Mouse (Mus musculus): ENCODE measurements around the gene Rph3a.
"Not testable (repeated sequence)": the region's sequence is repeated elsewhere in the genome, so short reads cannot be mapped to it uniquely, and the experiment has no call there.

Gene Rph3a

GRCm38 (mm10) chr5:120971326-120971725, 38.6 kb downstream of the Rph3a start:
- no peak for DNase-seq

- DNase-seq = no peak
Observed at GRCm38 (mm10) chr5:120969703-120970102, 40.2 kb downstream of the Rph3a start.

DNA sequence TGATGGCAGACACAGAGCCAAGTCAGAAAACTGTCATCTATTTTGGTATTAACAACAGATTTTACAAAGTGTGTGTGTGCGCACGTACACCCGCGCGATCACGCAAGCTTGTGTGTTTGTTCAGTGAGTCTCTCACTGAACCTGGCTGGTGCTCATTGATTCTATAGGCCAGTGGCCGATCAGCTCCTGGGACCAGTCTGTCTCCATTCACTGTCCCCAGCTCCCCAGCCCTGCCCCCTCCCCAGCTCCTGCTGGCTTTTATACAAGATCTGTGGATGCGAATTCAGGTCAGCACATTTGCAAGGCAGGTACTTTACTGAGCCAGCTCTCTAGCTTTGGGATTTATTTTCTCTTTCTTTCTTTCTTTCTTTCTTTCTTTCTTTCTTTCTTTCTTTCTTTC, 41.1 kb downstream of the Rph3a start:
- no peak for DNase-seq

- no peak for DNase-seq
Observed at GRCm38 (mm10) chr5:120968134-120968532, 41.8 kb downstream of the Rph3a start.

GRCm38 (mm10) chr5:120967355-120968133, 42.3 kb downstream of the Rph3a start:
- no peak for DNase-seq

GRCm38 (mm10) chr5:120966894-120967293, 43.0 kb downstream of the Rph3a start:
- no peak for DNase-seq

GRCm38 (mm10) chr5:120966156-120966555, 43.7 kb downstream of the Rph3a start:
- no peak for DNase-seq

DNA sequence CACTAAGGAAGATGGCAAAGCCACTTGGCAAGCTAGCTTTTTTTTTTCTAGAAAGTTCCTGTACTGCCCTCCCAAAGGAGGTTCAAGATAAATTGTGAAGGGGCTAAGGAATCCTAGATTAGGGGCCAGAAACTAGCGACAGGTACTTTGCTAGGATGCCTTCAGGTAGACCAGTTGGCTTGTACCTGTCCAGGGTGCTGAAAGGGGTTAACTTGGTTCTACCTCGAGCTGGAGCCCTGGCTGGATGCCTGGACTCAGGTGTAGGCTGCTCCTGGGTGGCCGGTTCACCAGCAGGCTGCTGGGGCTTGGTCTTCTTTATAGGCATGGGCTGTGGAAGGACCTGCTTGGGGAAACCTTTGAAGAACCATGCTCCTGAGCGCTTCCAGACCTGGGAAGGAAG, 48.9 kb downstream of the Rph3a start:
- no peak for DNase-seq

GRCm38 (mm10) chr5:120953974-120954373, 55.9 kb downstream of the Rph3a start:
- no peak for DNase-seq

- DNase-seq = no peak
Observed at GRCm38 (mm10) chr5:120952242-120952770, 57.6 kb downstream of the Rph3a start.

DNA sequence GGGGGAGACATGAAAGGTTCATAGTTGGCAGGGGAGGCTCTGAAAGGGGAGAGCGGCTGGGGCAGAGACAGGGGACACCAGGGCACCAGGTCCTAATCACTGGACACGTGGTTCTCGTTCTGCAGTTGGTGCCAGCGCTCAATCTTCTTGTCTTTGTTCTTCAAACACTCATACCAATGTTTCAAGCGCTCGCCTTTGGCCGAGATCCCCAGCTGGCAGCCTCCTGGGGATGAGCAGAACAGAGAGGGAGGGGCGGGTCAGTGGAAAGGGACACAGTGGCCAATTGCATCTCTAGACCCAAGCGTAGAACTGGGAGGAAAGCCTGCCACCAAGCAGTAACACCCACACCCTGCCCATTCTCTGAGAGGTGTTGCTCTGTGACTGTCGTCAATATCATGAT, 67.8 kb downstream of the Rph3a start:
- no peak for DNase-seq

GRCm38 (mm10) chr5:120938586-120938985, 71.3 kb downstream of the Rph3a start:
- DNase-seq = no peak

GRCm38 (mm10) chr5:120937841-120938240, 72.1 kb downstream of the Rph3a start:
- no peak for DNase-seq

DNA sequence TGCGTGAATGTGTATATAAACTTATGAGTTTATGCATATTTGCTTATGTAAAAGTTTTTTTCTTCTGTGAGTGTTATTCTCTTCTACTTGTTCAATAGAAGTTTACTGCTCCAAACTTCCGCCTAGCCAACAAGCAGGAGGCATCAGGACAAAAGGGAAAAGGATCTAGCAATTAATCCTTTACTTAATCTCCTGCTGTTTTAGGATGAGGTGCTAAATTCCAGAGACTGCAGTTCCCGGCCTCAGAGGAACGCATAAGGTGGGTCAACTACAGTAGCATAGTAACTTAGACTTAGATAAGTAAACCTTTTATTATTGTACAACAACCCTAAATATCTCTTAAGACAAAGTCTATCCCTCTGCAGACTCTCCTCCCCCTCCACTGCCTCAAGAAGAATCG, 75.9 kb downstream of the Rph3a start:
- no peak for DNase-seq

DNA sequence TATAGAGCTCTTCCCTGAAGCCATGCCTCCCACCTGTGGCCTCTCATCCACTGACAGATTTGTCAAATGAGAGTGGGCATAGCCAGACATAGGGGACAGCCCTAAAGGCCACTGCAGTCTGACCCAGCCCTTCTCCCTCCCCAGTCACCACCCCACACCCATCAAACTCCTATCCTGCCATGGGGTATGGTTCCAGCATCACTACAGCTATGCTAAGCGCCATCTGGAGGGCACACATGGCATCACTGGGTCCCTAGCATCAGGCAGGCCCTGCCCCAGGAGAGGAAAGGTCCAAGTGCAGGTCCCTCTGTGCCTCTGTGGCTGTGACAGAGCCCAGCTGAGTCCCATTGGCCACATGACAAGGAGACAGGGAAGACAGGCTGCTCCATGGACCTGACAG, 82.9 kb downstream of the Rph3a start:
- no peak for DNase-seq

DNA sequence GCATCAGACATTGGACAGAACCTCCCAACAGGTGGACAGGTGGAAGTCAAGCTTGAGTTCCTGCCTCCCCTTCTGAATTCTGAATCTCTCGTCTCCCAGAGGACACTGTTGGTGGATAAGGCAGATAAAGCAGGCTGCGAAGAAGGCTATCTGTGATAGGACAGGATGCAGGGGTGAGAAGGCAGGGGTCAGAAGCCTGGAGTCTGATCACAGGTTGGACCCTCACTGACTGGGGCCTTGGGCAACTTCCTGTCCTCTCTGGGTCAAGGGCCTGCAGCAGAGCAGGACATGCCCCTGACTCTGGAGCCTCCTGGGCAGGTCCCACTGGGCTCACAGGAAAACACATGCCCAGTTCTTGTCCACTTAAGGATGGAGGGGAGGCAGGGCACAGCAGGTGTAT, 83.6 kb downstream of the Rph3a start:
- DNase-seq = not testable (repeated sequence)

GRCm38 (mm10) chr5:120924520-120924919, 85.4 kb downstream of the Rph3a start:
- not testable (repeated sequence) for DNase-seq

- no peak for DNase-seq
Observed at GRCm38 (mm10) chr5:120923969-120924368, 85.9 kb downstream of the Rph3a start.

- DNase-seq = no peak
Observed at GRCm38 (mm10) chr5:120920296-120920695, 89.6 kb downstream of the Rph3a start.

DNA sequence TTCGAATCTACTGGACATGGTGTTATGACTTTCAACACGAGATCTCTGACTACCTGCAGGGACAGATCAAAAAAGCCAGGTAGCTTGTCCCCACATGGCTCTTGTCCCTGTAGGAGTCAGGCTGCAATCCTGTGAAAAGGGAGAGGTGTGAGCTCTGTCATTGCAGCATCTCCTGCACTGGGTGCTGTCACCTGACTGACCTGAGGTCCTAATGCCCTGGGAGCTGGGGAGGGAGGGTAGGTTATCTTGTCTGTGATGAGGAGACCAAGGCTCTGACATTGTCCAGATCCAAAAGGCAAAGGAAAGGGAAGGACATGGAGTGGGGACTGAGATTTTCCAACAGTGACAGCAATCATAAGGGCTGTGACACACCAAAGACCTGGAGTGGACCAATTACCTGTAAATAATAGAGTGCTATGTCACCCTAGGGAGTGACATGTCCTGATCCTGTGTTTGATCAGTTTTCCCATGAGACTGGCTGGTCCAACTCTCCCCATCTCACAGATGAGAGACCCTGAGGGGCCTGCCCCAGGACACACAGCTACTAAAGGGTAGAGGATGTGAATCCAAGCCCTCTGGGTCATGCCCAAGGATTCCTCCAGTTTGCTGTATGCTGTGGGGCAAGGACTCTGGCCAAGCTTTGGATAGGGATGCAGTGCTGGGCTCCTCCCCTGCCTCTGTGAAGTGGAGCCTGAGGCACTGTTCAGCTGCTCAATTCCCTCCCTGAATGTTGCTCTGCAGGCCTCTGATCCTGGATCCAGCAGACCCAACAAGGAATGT, 90.5 kb downstream of the Rph3a start:
- DNase-seq = not testable (repeated sequence)

DNA sequence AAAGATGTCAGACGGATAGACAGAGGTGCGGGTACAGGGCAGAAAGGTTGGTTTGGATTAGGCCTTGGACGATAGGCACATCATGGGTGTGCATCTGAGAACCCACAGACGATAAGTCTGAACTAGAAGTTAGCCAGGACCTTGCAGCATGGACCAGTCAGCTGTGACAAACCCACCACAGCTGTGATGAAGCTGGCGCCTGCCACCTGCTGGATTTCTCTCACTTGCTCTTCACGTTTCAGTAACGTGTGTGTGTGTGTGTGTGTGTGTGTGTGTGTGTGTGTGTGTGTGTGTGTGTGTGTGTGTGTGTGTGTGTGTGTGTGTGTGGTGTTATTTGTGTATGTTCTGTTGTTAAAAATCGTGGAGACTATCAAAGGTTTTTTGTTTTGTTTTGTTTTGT, 95.7 kb downstream of the Rph3a start, which contains the start of gene Oas1d:
Gene Oas1d (plus strand): TSS at position 333 of the 400 bp plus-strand sequence.
- DNase-seq = not testable (repeated sequence)

DNA sequence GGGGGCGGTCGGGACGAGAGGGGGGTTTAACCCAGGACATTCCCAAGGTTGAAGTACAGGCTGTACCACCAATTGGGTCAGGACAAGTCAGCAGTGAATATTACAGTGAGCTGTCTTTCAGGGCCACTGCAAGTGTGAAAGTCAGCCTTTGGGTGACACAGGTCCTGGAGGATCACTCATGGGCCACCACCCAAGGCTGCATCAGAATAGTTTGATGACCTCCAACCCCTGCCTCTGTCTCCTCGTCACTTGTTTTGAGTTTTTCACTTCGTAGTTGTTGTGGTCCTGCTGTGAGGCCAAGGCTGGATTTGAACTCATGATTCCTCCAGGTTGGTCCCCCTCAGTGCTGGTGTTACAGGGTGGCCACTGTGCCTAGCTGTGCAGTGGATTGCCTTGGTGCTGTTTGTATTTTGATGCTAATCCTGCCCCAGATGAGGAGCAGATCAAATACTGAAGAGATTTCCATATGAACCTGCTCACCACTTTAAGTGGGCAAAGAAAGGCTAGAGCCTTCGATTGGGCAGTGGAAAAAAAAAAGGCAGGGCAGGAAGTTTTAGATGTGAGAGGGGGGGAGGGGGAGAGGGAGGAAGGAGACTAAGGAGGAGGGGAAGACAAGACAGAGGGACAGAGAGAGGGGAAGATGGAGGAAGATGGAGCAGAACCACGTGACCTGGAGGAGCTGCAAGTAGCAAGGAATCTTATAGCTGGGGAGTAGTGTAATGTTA, 101.5 kb downstream of the Rph3a start:
- no peak for DNase-seq
